Mouse (Mus musculus): Measurements from ENCODE around the gene Skp2. TPM values are rescaled to one million over a fixed set of nuclear protein-coding genes. Genes with fewer than 3 reads are reported as not detected.

Gene Skp2
- polyA plus RNA-seq, 1 experiment from 2014 or later, result 29.4 TPM

DNA sequence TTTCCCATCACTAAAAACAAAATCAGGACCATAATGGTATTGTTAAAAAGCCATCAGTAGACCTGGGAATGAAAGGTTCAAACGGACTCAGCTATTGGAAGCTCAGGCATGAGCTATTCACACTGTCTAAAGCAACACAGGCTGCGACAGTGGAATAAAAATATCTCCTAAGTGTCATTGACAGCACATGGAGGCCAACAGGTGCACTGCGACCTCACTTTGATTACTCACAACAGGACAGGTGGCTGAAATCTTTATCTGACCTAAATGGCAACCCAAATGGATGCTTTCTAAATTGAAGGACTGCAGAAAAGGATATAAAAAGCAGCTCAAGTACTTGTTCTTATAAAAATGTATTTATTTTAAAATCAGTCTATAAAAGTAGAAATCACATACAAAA is 43.6 kb downstream of the Skp2 start:
- Histone ChIP-seq H3K4me2 (no peak overlapping the region), H3K4me3 (no peak overlapping the region), H3K9me3 (no peaks in the 10 kb centered on the region), H3K36me3 (peaks cover 82% of the 10 kb centered on the region), H3K27me3 (replicated peaks) (no peaks in the 10 kb centered on the region), H3K4me1 (peaks cover 7% of the 10 kb centered on the region), H3K27ac (replicated peaks) (no peak overlapping the region), H3K9ac (no peak overlapping the region)
- ATAC-seq (ENCODE audit: extremely low read depth, insufficient number of reproducible peaks, low FRiP score, low TSS enrichment), result no peak
- 65% methylated on average over 3 of the region's 3 CpGs for WGBS

DNA sequence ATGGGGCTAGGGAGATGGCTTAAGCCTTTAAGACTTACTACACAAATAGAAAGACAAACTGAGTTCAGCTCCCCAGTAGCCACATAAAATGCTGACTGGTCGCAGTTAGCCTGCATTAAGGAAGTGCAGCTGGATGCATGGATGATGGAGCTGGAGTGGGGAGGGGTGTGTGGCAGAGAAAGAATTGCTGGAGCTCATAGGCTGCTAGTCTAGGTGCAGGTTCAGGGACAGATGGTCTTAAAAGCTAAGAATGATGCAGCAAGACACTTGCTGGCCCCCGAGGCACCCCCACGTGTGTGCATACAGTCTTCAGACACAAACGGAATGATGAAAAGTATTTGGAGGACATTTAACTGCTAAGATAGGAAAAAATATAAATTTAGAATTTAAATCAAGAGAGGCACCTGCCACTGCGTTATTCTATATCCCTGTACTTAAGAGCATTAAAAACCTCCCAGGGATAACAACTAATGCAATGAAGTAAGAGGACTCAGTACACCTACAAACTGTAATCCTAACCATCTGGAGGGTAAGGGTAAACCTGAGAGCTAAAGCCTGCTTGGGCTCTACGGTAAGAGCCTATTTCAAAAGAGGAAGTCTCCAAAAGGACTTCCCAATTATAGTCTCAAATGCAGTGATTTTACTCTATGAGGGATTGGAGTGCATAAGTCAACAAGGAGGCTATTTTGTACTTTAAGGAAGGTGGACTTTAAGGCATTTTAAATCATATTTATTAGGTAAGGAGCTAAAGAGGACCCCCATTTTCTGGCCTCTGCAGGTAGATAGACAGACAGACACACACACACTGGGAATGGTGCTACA is 44.5 kb downstream of the Skp2 start:
- H3K4me3 ChIP-seq, result no peak overlapping the region
- no peak overlapping the region for H3K27ac ChIP-seq (replicated peaks)
- ATAC-seq (ENCODE audit: extremely low read depth, insufficient number of reproducible peaks, low FRiP score, low TSS enrichment), result no peak
- H3K4me2 ChIP-seq, result no peak overlapping the region
- peaks cover 82% of the 10 kb centered on the region for H3K36me3 ChIP-seq
- no peaks in the 10 kb centered on the region for H3K27me3 ChIP-seq (replicated peaks)
- no peaks in the 10 kb centered on the region for H3K9me3 ChIP-seq
- WGBS, result 86% methylated on average over 6 of the region's 6 CpGs
- peaks cover 7% of the 10 kb centered on the region for H3K4me1 ChIP-seq
- H3K9ac ChIP-seq, result no peak overlapping the region

DNA sequence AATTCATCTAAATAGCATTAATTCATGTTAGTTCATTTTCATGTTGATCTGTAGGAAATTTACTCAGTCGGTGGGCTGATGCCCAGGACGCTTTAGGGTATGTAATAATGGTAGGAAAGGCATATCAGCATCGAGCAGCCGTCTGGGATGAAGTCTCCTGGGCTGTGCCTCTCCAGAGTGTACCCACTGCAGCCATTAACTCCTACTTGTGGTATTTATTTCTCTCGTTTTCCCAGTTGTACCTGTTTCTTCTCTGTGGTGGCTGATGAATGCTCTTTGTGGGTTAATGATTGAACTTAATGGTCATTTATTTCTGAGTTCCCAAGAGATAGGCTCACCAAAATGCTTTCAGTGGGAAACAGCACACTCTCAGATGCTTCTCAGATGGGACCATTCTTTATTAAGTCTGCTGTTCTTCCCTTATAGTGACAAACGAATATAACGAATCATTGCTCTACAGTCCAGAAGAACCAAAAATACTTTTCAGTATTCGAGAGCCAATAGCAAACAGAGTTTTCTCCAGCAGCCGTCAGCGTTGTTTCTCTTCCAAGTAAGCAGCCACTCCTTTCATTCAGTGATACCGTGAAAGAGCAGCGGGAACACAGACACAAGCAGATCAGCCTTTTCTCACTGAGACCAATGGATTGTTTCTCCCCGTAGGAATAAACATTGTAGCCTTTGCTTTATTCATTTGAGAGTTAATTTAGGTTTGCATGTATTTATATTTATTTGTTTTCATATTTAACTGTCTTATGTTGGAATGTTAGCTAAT is 48.7 kb downstream of the Skp2 start:
- WGBS, result 87% methylated on average over 13 of the region's 13 CpGs
- ATAC-seq (ENCODE audit: extremely low read depth, insufficient number of reproducible peaks, low FRiP score, low TSS enrichment), result no peak
- no peak overlapping the region for H3K27ac ChIP-seq (replicated peaks)
- H3K4me1 ChIP-seq, result 0 out of 2 replicates have a peak, but pooled peaks cover under 1% of the 10 kb centered on the region
- H3K36me3 ChIP-seq, result peaks cover 83% of the 10 kb centered on the region
- H3K4me3 ChIP-seq, result no peak overlapping the region
- H3K9me3 ChIP-seq, result no peaks in the 10 kb centered on the region
- no peaks in the 10 kb centered on the region for H3K27me3 ChIP-seq (replicated peaks)
- H3K4me2 ChIP-seq, result no peak overlapping the region
- no peak overlapping the region for H3K9ac ChIP-seq

DNA sequence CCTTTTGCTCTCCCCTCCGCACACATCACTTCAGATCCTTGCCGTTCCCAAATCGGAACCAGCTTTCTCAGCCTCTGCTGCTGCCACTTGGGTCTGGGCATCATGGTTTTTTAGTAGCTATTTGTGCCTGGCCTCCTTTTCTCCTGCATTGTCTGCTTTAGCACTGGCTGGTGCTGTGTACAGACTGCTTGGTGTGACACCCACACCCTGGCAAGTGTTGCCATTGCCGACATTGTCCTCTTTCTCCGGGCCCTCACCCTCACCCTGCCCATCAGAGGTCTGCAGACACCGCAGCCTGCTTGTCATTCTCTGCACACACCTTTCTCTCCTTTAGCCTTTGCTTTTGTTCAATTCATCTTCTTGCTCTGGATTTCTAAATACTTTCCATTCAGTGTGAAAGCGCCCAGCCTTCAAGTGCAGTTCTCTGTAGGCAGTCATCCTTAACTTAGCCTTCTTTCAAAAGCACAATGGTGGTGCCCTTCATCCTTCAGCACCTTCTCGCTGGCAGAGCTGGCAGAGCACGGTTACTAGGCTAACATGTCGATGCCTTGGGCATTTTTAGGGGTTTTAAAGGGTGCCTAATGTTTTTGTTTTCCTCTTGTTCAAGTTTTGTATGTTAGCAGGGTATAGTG is 54.7 kb downstream of the Skp2 start:
- ATAC-seq (ENCODE audit: extremely low read depth, insufficient number of reproducible peaks, low FRiP score, low TSS enrichment), result no peak
- H3K27me3 ChIP-seq (replicated peaks), result no peaks in the 10 kb centered on the region
- peaks cover 16% of the 10 kb centered on the region for H3K4me1 ChIP-seq
- H3K9me3 ChIP-seq, result no peaks in the 10 kb centered on the region
- no peak overlapping the region for H3K9ac ChIP-seq
- peaks cover 93% of the 10 kb centered on the region for H3K36me3 ChIP-seq
- H3K4me3 ChIP-seq, result no peak overlapping the region
- 95% methylated on average over 10 of the region's 10 CpGs for WGBS
- H3K4me2 ChIP-seq, result no peak overlapping the region
- no peak overlapping the region for H3K27ac ChIP-seq (replicated peaks)

DNA sequence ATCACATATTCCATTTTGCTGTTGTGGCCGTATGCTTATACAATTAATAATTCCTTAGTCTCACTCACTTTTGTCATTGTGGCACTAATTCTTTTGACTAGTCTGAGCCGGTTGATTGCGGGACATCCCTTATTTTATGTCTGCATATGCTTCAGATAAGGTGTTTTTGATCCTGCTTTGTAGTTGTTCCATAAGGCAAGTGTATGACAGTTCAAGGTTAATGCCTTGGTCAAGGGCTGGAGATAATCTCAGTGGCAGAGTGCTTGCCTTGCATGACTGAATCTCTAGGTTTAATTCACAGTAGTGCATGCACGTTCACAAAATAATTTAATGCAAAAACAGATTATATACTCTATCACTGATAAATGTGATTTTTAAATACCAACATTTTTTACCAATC is 58.4 kb downstream of the Skp2 start:
- Histone ChIP-seq H3K4me2 (no peak overlapping the region), H3K4me3 (no peak overlapping the region), H3K36me3 (peaks cover 78% of the 10 kb centered on the region), H3K9ac (no peak overlapping the region), H3K4me1 (peaks cover 32% of the 10 kb centered on the region), H3K27ac (replicated peaks) (no peak overlapping the region), H3K9me3 (no peaks in the 10 kb centered on the region), H3K27me3 (replicated peaks) (no peaks in the 10 kb centered on the region)
- no peak for ATAC-seq (ENCODE audit: extremely low read depth, insufficient number of reproducible peaks, low FRiP score, low TSS enrichment)
- WGBS, result 56% methylated on average over 4 of the region's 4 CpGs

DNA sequence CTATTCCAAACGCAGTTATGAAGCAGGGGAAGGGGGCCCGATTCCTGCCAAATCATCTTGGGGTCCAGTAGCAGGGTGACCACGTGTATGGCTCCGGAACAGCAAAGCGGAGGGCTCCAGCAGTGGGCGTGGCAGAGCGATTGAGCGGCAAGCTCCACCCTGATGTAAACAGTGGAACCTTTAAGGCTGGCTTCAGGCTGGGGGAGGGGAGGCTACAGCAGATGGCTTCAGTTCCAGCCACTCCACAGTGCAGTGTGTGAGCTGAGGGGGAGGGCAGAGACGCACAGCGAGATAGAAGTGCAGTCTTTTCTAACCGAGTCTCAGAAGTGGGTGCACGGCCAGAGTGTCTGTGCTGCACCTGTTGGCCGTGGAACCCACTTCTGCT is 60.9 kb downstream of the Skp2 start:
- Histone ChIP-seq H3K9me3 (no peaks in the 10 kb centered on the region), H3K27me3 (replicated peaks) (no peaks in the 10 kb centered on the region), H3K27ac (replicated peaks) (peak overlapping the region; percentile 50), H3K4me3 (peak overlapping the region; percentile 30), H3K9ac (peak overlapping the region; percentile 52; the same call in 1 of the 2 replicates), H3K4me1 (peaks cover 41% of the 10 kb centered on the region), H3K4me2 (peak overlapping the region; percentile 58), H3K36me3 (peaks cover 75% of the 10 kb centered on the region)
- ATAC-seq (ENCODE audit: extremely low read depth, insufficient number of reproducible peaks, low FRiP score, low TSS enrichment), result peak; percentile 89
- WGBS, result 7% methylated on average over 13 of the region's 13 CpGs

DNA sequence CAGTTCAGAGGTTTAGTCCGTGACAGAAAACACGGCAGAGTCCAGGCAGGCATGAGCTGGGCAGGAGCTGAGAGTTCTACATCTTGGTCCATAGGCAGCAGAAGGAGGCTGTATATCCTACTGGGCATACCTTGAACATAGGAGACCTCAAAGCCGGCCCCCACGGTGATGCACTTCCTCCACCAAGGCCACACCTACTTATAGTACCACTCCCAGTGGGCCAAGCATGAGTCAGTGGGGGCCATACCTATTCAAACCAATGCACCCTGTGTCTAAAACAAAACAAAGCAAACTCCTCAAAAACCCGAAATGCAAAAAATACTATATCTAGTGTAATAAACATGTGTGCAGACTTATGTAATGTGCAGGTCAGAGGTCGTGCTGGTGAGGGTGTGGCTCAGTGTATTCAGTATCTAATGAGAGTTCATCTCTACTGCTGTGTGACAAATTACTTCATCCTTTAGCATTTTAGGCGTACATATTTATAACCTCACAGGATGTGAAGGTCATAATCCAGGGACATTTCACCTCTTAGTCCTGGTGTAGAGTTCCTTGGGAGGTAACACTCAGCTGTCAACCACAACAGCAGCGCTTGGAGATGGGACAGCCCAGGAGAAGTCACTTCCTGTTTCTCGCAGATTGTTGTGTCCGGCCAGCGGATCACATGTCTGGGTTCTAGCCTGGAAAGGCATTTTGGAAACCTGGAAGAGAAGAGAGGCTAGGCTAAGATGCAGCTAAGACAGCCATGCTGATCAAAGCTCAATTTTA is 61.4 kb downstream of the Skp2 start:
- Histone ChIP-seq H3K4me2 (peak overlapping the region; percentile 58), H3K9ac (no peak overlapping the region; the same call in 1 of the 2 replicates), H3K27ac (replicated peaks) (peak overlapping the region; percentile 50), H3K36me3 (peaks cover 73% of the 10 kb centered on the region), H3K9me3 (no peaks in the 10 kb centered on the region), H3K4me1 (peaks cover 44% of the 10 kb centered on the region), H3K27me3 (replicated peaks) (no peaks in the 10 kb centered on the region), H3K4me3 (peak overlapping the region; percentile 30)
- 60% methylated on average over 11 of the region's 11 CpGs for WGBS
- ATAC-seq (ENCODE audit: extremely low read depth, insufficient number of reproducible peaks, low FRiP score, low TSS enrichment), result no peak

DNA sequence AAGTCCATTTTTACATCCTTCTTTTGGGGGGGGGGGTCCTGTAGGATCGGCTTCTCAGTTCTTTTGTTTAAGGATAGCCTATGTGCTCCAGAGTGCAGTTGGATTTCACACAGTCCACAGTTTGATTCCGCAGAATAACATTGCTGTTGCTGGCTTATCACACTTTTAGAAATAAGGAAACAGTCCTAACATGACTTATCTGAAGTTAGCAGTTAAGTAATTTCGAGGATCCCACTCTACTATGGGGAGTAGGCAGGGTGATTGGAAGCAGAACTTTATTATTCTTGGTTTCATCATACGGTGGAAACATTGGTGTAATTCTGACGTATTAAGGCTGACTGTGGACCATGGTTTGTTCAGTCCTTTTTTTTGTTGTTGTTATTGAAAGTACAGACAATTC is 64.6 kb downstream of the Skp2 start:
- ATAC-seq (ENCODE audit: extremely low read depth, insufficient number of reproducible peaks, low FRiP score, low TSS enrichment), result no peak
- Histone ChIP-seq H3K4me2 (no peak overlapping the region), H3K9me3 (no peaks in the 10 kb centered on the region), H3K36me3 (peaks cover 69% of the 10 kb centered on the region), H3K4me1 (peaks cover 59% of the 10 kb centered on the region), H3K9ac (no peak overlapping the region), H3K4me3 (no peak overlapping the region), H3K27ac (replicated peaks) (no peak overlapping the region), H3K27me3 (replicated peaks) (no peaks in the 10 kb centered on the region)
- WGBS, result 77% methylated on average over 5 of the region's 5 CpGs

DNA sequence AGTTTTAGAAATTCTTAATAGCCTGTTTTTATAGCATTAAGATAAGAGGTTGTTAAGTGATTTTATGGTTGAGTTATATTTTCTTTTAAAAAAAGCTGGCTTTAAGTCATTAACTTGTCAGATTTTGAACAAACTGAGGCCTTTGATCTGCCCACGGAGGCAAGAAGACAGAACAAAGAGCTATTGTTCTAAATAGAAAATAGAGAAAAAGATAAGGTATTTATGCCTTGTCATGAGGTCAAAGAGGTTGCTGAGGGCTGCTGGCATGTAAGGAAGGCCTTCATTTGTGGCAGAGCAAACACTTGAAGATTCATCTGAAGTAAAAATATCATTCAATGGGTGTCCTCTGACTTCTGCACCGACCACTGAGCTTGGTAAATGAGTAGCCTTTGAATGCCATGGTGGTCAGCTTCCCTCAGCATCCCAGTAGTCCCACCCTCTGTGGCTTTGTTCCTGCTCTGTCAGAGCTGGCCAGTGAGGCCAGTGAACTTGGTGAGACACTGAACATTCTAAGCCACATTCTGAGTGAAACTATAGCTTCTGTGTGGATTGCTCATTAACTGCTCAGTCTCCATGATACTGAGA is 66.0 kb downstream of the Skp2 start:
- Histone ChIP-seq H3K27me3 (replicated peaks) (no peaks in the 10 kb centered on the region), H3K9me3 (no peaks in the 10 kb centered on the region), H3K36me3 (peaks cover 73% of the 10 kb centered on the region), H3K27ac (replicated peaks) (peak overlapping the region; percentile 20; the same call in 1 of the 2 replicates), H3K9ac (no peak overlapping the region), H3K4me1 (peaks cover 58% of the 10 kb centered on the region), H3K4me3 (no peak overlapping the region), H3K4me2 (no peak overlapping the region)
- 45% methylated on average over 2 of the region's 2 CpGs for WGBS
- no peak for ATAC-seq (ENCODE audit: extremely low read depth, insufficient number of reproducible peaks, low FRiP score, low TSS enrichment)

DNA sequence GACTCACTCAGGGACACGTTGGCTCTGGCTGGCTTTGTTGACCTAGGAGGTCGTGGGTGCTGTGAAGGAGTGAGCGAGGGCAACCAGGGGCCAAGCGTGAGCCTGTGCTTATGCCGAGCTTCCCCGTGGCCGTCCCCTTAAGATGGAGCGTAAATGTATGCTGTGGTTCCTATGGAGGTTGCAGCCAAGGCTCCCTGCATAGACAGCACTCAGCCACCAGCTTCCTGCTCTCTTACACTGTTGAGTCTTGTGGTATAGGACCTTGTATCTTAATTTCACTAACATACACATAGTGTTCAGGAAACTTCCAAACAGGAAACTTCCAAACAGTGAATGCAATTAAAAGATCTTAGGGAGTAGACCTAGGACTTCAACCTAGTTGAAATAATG is 66.5 kb downstream of the Skp2 start:
- Histone ChIP-seq H3K27ac (replicated peaks) (no peak overlapping the region; the same call in 1 of the 2 replicates), H3K36me3 (peaks cover 72% of the 10 kb centered on the region), H3K4me3 (no peak overlapping the region), H3K4me2 (no peak overlapping the region), H3K9me3 (no peaks in the 10 kb centered on the region), H3K4me1 (peaks cover 53% of the 10 kb centered on the region), H3K9ac (no peak overlapping the region), H3K27me3 (replicated peaks) (no peaks in the 10 kb centered on the region)
- WGBS, result 80% methylated on average over 8 of the region's 8 CpGs
- ATAC-seq (ENCODE audit: extremely low read depth, insufficient number of reproducible peaks, low FRiP score, low TSS enrichment), result no peak
